ENCODE assay signal across 10 mouse cellular contexts in the genomic region with DNA sequence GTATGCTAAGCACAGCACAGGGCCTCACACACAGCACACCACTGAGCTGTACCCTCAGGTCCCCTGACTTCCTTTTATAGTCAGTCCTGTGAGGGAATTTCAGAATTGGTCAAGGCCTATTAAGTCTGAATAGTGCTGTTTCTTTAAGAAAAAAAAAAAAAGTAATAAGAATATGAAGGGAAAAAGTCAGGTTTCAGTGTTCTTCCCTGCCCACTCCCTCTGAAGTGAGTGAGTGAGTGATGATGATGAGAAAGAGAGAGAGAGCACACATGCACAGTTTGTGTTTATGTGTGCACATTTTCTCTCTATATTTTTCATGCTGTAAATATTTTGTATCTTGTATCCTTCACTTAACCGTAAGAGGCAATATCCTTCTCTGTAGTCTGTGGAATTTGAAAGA. TPM values are rescaled to one million over a fixed set of nuclear protein-coding genes. Genes with fewer than 3 reads are reported as not detected.
DNase-seq lines count a peak whose midpoint lies in the region; ATAC-seq and TF ChIP-seq lines count a peak whose summit lies in the region.
"Had no signal": no experiment of that assay in that cellular context is flagged by ENCODE, and none has a peak within 500 bp of the region (broad histone marks: within the 10 kb centered on the region; RNA-seq: fewer than 3 reads in every experiment).

No protein-coding gene starts in this region.

- no peak for DNase-seq in kidney, adult 2 months
- DNase-seq in kidney, adult 11 months = no peak
- peak; percentile 61 for DNase-seq in midbrain, embryonic 11.5 days (ENCODE audit: low spot score, missing footprints)
- DNase-seq in cerebellum, postnatal 36 days = no peak
- no peak for DNase-seq in spleen, postnatal 14 days (ENCODE audit: low spot score in 2 of 2)
- DNase-seq: cerebellum, adult 9-11 months; thymus, postnatal 25 days had no signal

- no peak for TF ChIP-seq POLR2A in kidney, adult 2 months (IDR thresholded peaks at IDR 0.05; ENCODE audit: low read depth, low read length)

- no peak overlapping the region for H3K4me3 ChIP-seq in kidney, adult 2 months (ENCODE audit: insufficient read depth, low read depth, low read length)
- H3K4me3 ChIP-seq in midbrain, embryonic 11.5 days (ENCODE audit: low read depth, low read length) = no peak overlapping the region
- H3K4me3 ChIP-seq in midbrain, embryonic 15.5 days = no peak overlapping the region
- no peak overlapping the region for H3K4me3 ChIP-seq in liver, embryonic 12.5 days

- H3K4me1 ChIP-seq in kidney, adult 2 months (ENCODE audit: control insufficient read depth, insufficient read depth, low read length) = peaks cover 15% of the 10 kb centered on the region
- H3K4me1 ChIP-seq in midbrain, embryonic 11.5 days (ENCODE audit: control insufficient read depth, insufficient read depth, low read length) = no peaks in the 10 kb centered on the region
- H3K4me1 ChIP-seq in midbrain, embryonic 15.5 days = no peaks in the 10 kb centered on the region
- peaks cover 59% of the 10 kb centered on the region for H3K4me1 ChIP-seq in liver, embryonic 12.5 days

- no peaks in the 10 kb centered on the region for H3K9me3 ChIP-seq in midbrain, embryonic 11.5 days (ENCODE audit: control insufficient read depth, low read length)
- no peaks in the 10 kb centered on the region for H3K9me3 ChIP-seq in midbrain, embryonic 15.5 days
- H3K9me3 ChIP-seq in liver, embryonic 12.5 days (replicated peaks) = no peaks in the 10 kb centered on the region

- no peak overlapping the region for H3K9ac ChIP-seq in midbrain, embryonic 11.5 days (ENCODE audit: low read length)
- H3K9ac ChIP-seq in midbrain, embryonic 15.5 days = no peak overlapping the region
- peak overlapping the region; percentile 44; the same call in 1 of the 2 replicates for H3K9ac ChIP-seq in liver, embryonic 12.5 days
- H3K9ac ChIP-seq: hindbrain, embryonic 14.5 days had no signal

- H3K27ac ChIP-seq in kidney, adult 2 months (ENCODE audit: insufficient read depth, low read depth, low read length) = peak overlapping the region; percentile 55
- no peak overlapping the region for H3K27ac ChIP-seq in midbrain, embryonic 11.5 days (ENCODE audit: low read depth, low read length)
- H3K27ac ChIP-seq in midbrain, embryonic 15.5 days = no peak overlapping the region
- peak overlapping the region; percentile 74 for H3K27ac ChIP-seq in liver, embryonic 12.5 days
- H3K27ac ChIP-seq: hindbrain, embryonic 14.5 days had no signal

- H3K27me3 ChIP-seq in kidney, adult 2 months (replicated peaks; ENCODE audit: control insufficient read depth, insufficient read depth, low read length) = no peaks in the 10 kb centered on the region
- H3K27me3 ChIP-seq in midbrain, embryonic 11.5 days (ENCODE audit: control insufficient read depth, insufficient read depth, low read length) = no peaks in the 10 kb centered on the region
- no peaks in the 10 kb centered on the region for H3K27me3 ChIP-seq in midbrain, embryonic 15.5 days (replicated peaks)
- no peaks in the 10 kb centered on the region for H3K27me3 ChIP-seq in liver, embryonic 12.5 days (replicated peaks)

- H3K36me3 ChIP-seq in kidney, adult 2 months (ENCODE audit: control insufficient read depth, insufficient read depth, low read length) = no peaks in the 10 kb centered on the region
- H3K36me3 ChIP-seq in midbrain, embryonic 11.5 days (ENCODE audit: control insufficient read depth, insufficient read depth, low read length) = no peaks in the 10 kb centered on the region
- H3K36me3 ChIP-seq in midbrain, embryonic 15.5 days (replicated peaks) = no peaks in the 10 kb centered on the region
- no peaks in the 10 kb centered on the region for H3K36me3 ChIP-seq in liver, embryonic 12.5 days

- no peak for TF ChIP-seq CTCF in kidney, adult 2 months (conservative IDR thresholded peaks at IDR 0.05; ENCODE audit: insufficient read depth, insufficient read length, low read depth, low read length)

- WGBS in kidney, adult 2 months = 20% methylated on average over 1 of the region's 1 CpGs
- WGBS in midbrain, embryonic 11.5 days = 97% methylated on average over 1 of the region's 1 CpGs
- WGBS in midbrain, embryonic 15.5 days = 89% methylated on average over 1 of the region's 1 CpGs
- WGBS in liver, embryonic 12.5 days (ENCODE audit: insufficient replicate concordance) = 26% methylated on average over 1 of the region's 1 CpGs

- H3K4me2 ChIP-seq in midbrain, embryonic 11.5 days = no peak overlapping the region
- H3K4me2 ChIP-seq in midbrain, embryonic 15.5 days = no peak overlapping the region
- peak overlapping the region; percentile 49 for H3K4me2 ChIP-seq in liver, embryonic 12.5 days
- H3K4me2 ChIP-seq: hindbrain, embryonic 14.5 days had no signal

- no peak for ATAC-seq in midbrain, embryonic 11.5 days (ENCODE audit: low FRiP score)
- no peak for ATAC-seq in midbrain, embryonic 15.5 days (replicated peaks)
- peak; percentile 50; the same call in 1 of the 2 replicates for ATAC-seq in liver, embryonic 12.5 days

RNA-seq across cellular contexts. Expression of gene Abcc1, which starts 11.0 kb away (rescaled TPM):
- polyA plus RNA-seq in kidney, adult 2 months (2012; rRNA removed) = 26.5 and 29.8 TPM in 2 replicates
- 4.5 and 5.4 TPM in 2 replicates for polyA plus RNA-seq in midbrain, embryonic 11.5 days (2014; fragmentation: Nextera tagmentation; extraction: Ambion mirVana)
- 9.4 and 10.6 TPM in 2 replicates for polyA plus RNA-seq in midbrain, embryonic 15.5 days (2015; fragmentation: Nextera tagmentation; extraction: Ambion mirVana)
- 6.2 and 6.6 TPM in 2 replicates for polyA plus RNA-seq in liver, embryonic 12.5 days (2016; fragmentation: Nextera tagmentation; extraction: Ambion mirVana)

RNA-seq across cellular contexts. Expression of gene Fopnl, which starts 55.2 kb away (rescaled TPM):
- polyA plus RNA-seq in kidney, adult 2 months (2012; rRNA removed) = 32.4 and 34.6 TPM in 2 replicates
- 174 and 194 TPM in 2 replicates for polyA plus RNA-seq in midbrain, embryonic 11.5 days (2014; fragmentation: Nextera tagmentation; extraction: Ambion mirVana)
- polyA plus RNA-seq in midbrain, embryonic 15.5 days (2015; fragmentation: Nextera tagmentation; extraction: Ambion mirVana) = 188 and 198 TPM in 2 replicates
- 81.9 and 85.5 TPM in 2 replicates for polyA plus RNA-seq in liver, embryonic 12.5 days (2016; fragmentation: Nextera tagmentation; extraction: Ambion mirVana)

Comparison
In these comparisons a context has a peak if more than half of its experiments do, and no peak if none do; other contexts are left out.
1. H3K27ac ChIP-seq: peak in kidney, adult 2 months (single experiment) and liver, embryonic 12.5 days (single experiment); none in midbrain, embryonic 11.5 days (single experiment) and midbrain, embryonic 15.5 days (single experiment).